Mouse (Mus musculus): Measurements from ENCODE around the gene Ccdc96. TPM values are rescaled to one million over a fixed set of nuclear protein-coding genes. Genes with fewer than 3 reads are reported as not detected.

Ccdc96 gene
- polyA plus RNA-seq, 1 experiment from 2014 or later = 0.74 TPM

- H3K9ac ChIP-seq (ENCODE audit: low read depth, low read length) = peak overlapping the region; percentile 63
- ATAC-seq (replicated peaks; ENCODE audit: low FRiP score, low read depth) (no peak), DNase-seq (ENCODE audit: low spot score) (no peak)
- 3% methylated on average over 5 of the region's 5 CpGs for WGBS
- peak overlapping the region; percentile 77 for H3K27ac ChIP-seq
- H3K4me2 ChIP-seq (ENCODE audit: low read length) = peak overlapping the region; percentile 74
- H3K4me1 ChIP-seq (replicated peaks; ENCODE audit: insufficient read depth, low read length) = peaks cover 35% of the 10 kb centered on the region
- H3K27me3 ChIP-seq (ENCODE audit: insufficient read depth, low read length) = no peaks in the 10 kb centered on the region
- no peaks in the 10 kb centered on the region for H3K36me3 ChIP-seq (ENCODE audit: insufficient read depth, low read length)
- no peaks in the 10 kb centered on the region for H3K9me3 ChIP-seq (replicated peaks; ENCODE audit: low read length)
- TF ChIP-seq CTCF (IDR thresholded peaks at IDR 0.05; ENCODE audit: low read depth) = no peak
- peak overlapping the region; percentile 64 for H3K4me3 ChIP-seq (replicated peaks; ENCODE audit: low read depth, low read length)
These were observed 45.3 kb downstream of the Ccdc96 start for GRCm38 (mm10) chr5:36529698-36530097.

GRCm38 (mm10) chr5:36530129-36530751 is 45.9 kb downstream of the Ccdc96 start:
- ATAC-seq (replicated peaks; ENCODE audit: low FRiP score, low read depth) (peak; percentile 88), DNase-seq (ENCODE audit: low spot score) (peak; percentile 97)
- H3K4me1 ChIP-seq (replicated peaks; ENCODE audit: insufficient read depth, low read length) = peaks cover 35% of the 10 kb centered on the region
- H3K27ac ChIP-seq = peak overlapping the region; percentile 77
- H3K9ac ChIP-seq (ENCODE audit: low read depth, low read length) = peak overlapping the region; percentile 63
- no peaks in the 10 kb centered on the region for H3K36me3 ChIP-seq (ENCODE audit: insufficient read depth, low read length)
- peak overlapping the region; percentile 64 for H3K4me3 ChIP-seq (replicated peaks; ENCODE audit: low read depth, low read length)
- peak overlapping the region; percentile 74 for H3K4me2 ChIP-seq (ENCODE audit: low read length)
- under 1% methylated on average over 28 of the region's 28 CpGs for WGBS
- H3K9me3 ChIP-seq (replicated peaks; ENCODE audit: low read length) = no peaks in the 10 kb centered on the region
- no peaks in the 10 kb centered on the region for H3K27me3 ChIP-seq (ENCODE audit: insufficient read depth, low read length)
- no peak; the same call in 1 of the 2 replicates for TF ChIP-seq CTCF (IDR thresholded peaks at IDR 0.05; ENCODE audit: low read depth)

- Histone ChIP-seq H3K4me2 (ENCODE audit: low read length) (no peak overlapping the region), H3K4me3 (replicated peaks; ENCODE audit: low read depth, low read length) (no peak overlapping the region), H3K9ac (ENCODE audit: low read depth, low read length) (no peak overlapping the region), H3K36me3 (ENCODE audit: insufficient read depth, low read length) (no peaks in the 10 kb centered on the region), H3K9me3 (replicated peaks; ENCODE audit: low read length) (no peaks in the 10 kb centered on the region), H3K27me3 (ENCODE audit: insufficient read depth, low read length) (no peaks in the 10 kb centered on the region), H3K4me1 (replicated peaks; ENCODE audit: insufficient read depth, low read length) (peaks cover 24% of the 10 kb centered on the region), H3K27ac (no peak overlapping the region)
- 82% methylated on average over 6 of the region's 6 CpGs for WGBS
- ATAC-seq (replicated peaks; ENCODE audit: low FRiP score, low read depth) = no peak
- no peak for DNase-seq (ENCODE audit: low spot score)
- TF ChIP-seq CTCF (IDR thresholded peaks at IDR 0.05; ENCODE audit: low read depth) = no peak
These were observed 50.2 kb downstream of the Ccdc96 start for GRCm38 (mm10) chr5:36534455-36535030.

- Histone ChIP-seq H3K27me3 (ENCODE audit: insufficient read depth, low read length) (no peaks in the 10 kb centered on the region), H3K9ac (ENCODE audit: low read depth, low read length) (no peak overlapping the region), H3K27ac (peak overlapping the region; percentile 36; the same call in 1 of the 2 replicates), H3K4me1 (replicated peaks; ENCODE audit: insufficient read depth, low read length) (0 out of 2 replicates have a peak, but pooled peaks cover 17% of the 10 kb centered on the region), H3K4me3 (replicated peaks; ENCODE audit: low read depth, low read length) (no peak overlapping the region), H3K4me2 (ENCODE audit: low read length) (no peak overlapping the region), H3K36me3 (ENCODE audit: insufficient read depth, low read length) (peaks cover 4% of the 10 kb centered on the region; the same call in 1 of the 2 replicates), H3K9me3 (replicated peaks; ENCODE audit: low read length) (no peaks in the 10 kb centered on the region)
- ATAC-seq (replicated peaks; ENCODE audit: low FRiP score, low read depth) (peak; percentile 42), DNase-seq (ENCODE audit: low spot score) (peak; percentile 78)
- TF ChIP-seq CTCF (IDR thresholded peaks at IDR 0.05; ENCODE audit: low read depth) = no peak
- WGBS = 53% methylated on average over 6 of the region's 6 CpGs
These were observed 51.2 kb downstream of the Ccdc96 start for GRCm38 (mm10) chr5:36535438-36536176.

GRCm38 (mm10) chr5:36536424-36536823 is 52.0 kb downstream of the Ccdc96 start:
- TF ChIP-seq CTCF (IDR thresholded peaks at IDR 0.05; ENCODE audit: low read depth) = no peak
- ATAC-seq (replicated peaks; ENCODE audit: low FRiP score, low read depth) (no peak), DNase-seq (ENCODE audit: low spot score) (no peak)
- WGBS = 85% methylated on average over 3 of the region's 3 CpGs
- H3K36me3 ChIP-seq (ENCODE audit: insufficient read depth, low read length) = peaks cover 4% of the 10 kb centered on the region; the same call in 1 of the 2 replicates
- H3K9ac ChIP-seq (ENCODE audit: low read depth, low read length) = no peak overlapping the region
- H3K4me1 ChIP-seq (replicated peaks; ENCODE audit: insufficient read depth, low read length) = 0 out of 2 replicates have a peak, but pooled peaks cover 9% of the 10 kb centered on the region
- H3K9me3 ChIP-seq (replicated peaks; ENCODE audit: low read length) = no peaks in the 10 kb centered on the region
- H3K4me2 ChIP-seq (ENCODE audit: low read length) = no peak overlapping the region
- H3K27ac ChIP-seq = no peak overlapping the region
- no peak overlapping the region for H3K4me3 ChIP-seq (replicated peaks; ENCODE audit: low read depth, low read length)
- no peaks in the 10 kb centered on the region for H3K27me3 ChIP-seq (ENCODE audit: insufficient read depth, low read length)

Other genes with a start within 250 kb of the Ccdc96 start
- 5.1 and 5.8 TPM in 2 replicates for gene Sorcs2, start 86.4 kb upstream of the Ccdc96 start, polyA plus RNA-seq (2015; fragmentation: Nextera tagmentation; extraction: Ambion mirVana)
- gene Grpel1, start 19.6 kb upstream of the Ccdc96 start, polyA plus RNA-seq (2015; fragmentation: Nextera tagmentation; extraction: Ambion mirVana) = 67.5 and 68.0 TPM in 2 replicates
- 2.4 and 2.6 TPM in 2 replicates for gene Tada2b, start 303 bp upstream of the Ccdc96 start, polyA plus RNA-seq (2015; fragmentation: Nextera tagmentation; extraction: Ambion mirVana)
- 39.7 and 41.6 TPM in 2 replicates for gene Tbc1d14, start 108.7 kb downstream of the Ccdc96 start, polyA plus RNA-seq (2015; fragmentation: Nextera tagmentation; extraction: Ambion mirVana)
- gene D5Ertd579e, start 211.4 kb downstream of the Ccdc96 start, polyA plus RNA-seq (2015; fragmentation: Nextera tagmentation; extraction: Ambion mirVana) = 19.8 and 19.9 TPM in 2 replicates

All from kidney, postnatal 0 days (tissue).